Mouse (Mus musculus): ENCODE measurements around the gene Rab5c. TPM values are rescaled to one million over a fixed set of nuclear protein-coding genes. Genes with fewer than 3 reads are reported as not detected.

Gene Rab5c
- total and polyA plus RNA-seq, 3 experiments = 121 to 156 (median 150) TPM

DNA sequence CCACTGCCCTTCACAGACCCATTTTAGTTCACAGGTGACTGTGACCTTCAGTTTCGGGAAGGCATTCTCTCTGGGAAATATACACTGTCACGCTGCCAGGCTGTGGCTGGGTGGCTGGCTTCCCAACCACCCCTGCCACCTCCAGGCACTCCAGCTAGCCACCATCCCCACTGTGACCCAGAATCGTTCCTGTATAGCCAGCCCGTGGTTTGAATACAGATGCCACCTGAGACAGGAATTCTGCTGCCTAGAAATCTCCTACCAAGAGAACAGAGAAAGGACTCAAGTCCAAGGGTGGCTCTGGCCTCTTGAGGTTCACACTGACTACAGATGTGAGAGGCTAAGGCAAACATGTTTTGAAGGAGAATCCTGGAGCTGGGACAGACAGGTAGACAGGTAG lies 19.1 kb downstream of the Rab5c start:
- no peak overlapping the region for H3K27ac ChIP-seq (ENCODE audit: insufficient read depth, low read depth)
- dilution Hi-C loops (cut with MboI; ENCODE audit: extremely low pct_ligation_motif_present, extremely low pct_unique_long_range_greater_than_20kb, low sequenced_read_pairs) (no loop called here), in situ Hi-C loops (cut with MboI; ENCODE audit: low pct_ligation_motif_present, low pct_unique_long_range_greater_than_20kb, low sequenced_read_pairs) (no loop called here)
- H3K9me3 ChIP-seq (replicated peaks; ENCODE audit: low read length) = no peaks in the 10 kb centered on the region
- H3K9ac ChIP-seq (ENCODE audit: insufficient read depth, low read depth) = no peak overlapping the region
- peaks cover 8 to 38% of the 10 kb centered on the region in 2 experiments for H3K4me1 ChIP-seq (ENCODE audit: control insufficient read depth in 1 of 2, insufficient read depth in 2 of 2)
- H3K36me3 ChIP-seq (replicated peaks in 1 of 2; ENCODE audit: control insufficient read depth in 1 of 2, insufficient read depth in 1 of 2, low read length in 1 of 2) = peaks cover 54 to 93% of the 10 kb centered on the region in 2 experiments
- no peaks in the 10 kb centered on the region for H3K27me3 ChIP-seq (replicated peaks)
- peaks cover 29% of the 10 kb centered on the region for H3K79me2 ChIP-seq (replicated peaks; ENCODE audit: control insufficient read depth, extremely low read depth, insufficient read depth, poor library complexity, severe bottlenecking)
- H3K4me3 ChIP-seq (replicated peaks in 1 of 3; ENCODE audit: low read depth in 2 of 3, low read length in 2 of 3, poor library complexity in 1 of 3) = no peak overlapping the region
- DNase-seq (ENCODE audit: extremely low read depth) = no peak
- no peak for TF ChIP-seq BHLHE40 (IDR thresholded peaks at IDR 0.05; ENCODE audit: low read depth, low read length)
- TF ChIP-seq MEF2A (IDR thresholded peaks at IDR 0.05; ENCODE audit: borderline replicate concordance, low read depth, low read length) = no peak
- no peak for TF ChIP-seq SMC3 (IDR thresholded peaks at IDR 0.05; ENCODE audit: low read depth, low read length)
- no peak for TF ChIP-seq NRF1 (IDR thresholded peaks at IDR 0.05; ENCODE audit: low read depth, low read length)
- no peak for TF ChIP-seq E2F4 (IDR thresholded peaks at IDR 0.05; ENCODE audit: insufficient replicate concordance, low read depth, low read length)
- TF ChIP-seq CHD1 (IDR thresholded peaks at IDR 0.05; ENCODE audit: low read depth, low read length) = no peak
- no peak overlapping the region for H3K4me2 ChIP-seq (ENCODE audit: insufficient read depth, low read depth, poor library complexity, severe bottlenecking)

GRCm38 (mm10) chr11:100718462-100718861 lies 19.6 kb downstream of the Rab5c start:
- Histone ChIP-seq H3K36me3 (replicated peaks in 1 of 2; ENCODE audit: control insufficient read depth in 1 of 2, insufficient read depth in 1 of 2, low read length in 1 of 2) (peaks cover 56 to 97% of the 10 kb centered on the region in 2 experiments), H3K27ac (ENCODE audit: insufficient read depth, low read depth) (no peak overlapping the region), H3K9me3 (replicated peaks; ENCODE audit: low read length) (no peaks in the 10 kb centered on the region), H3K9ac (ENCODE audit: insufficient read depth, low read depth) (no peak overlapping the region), H3K4me3 (replicated peaks in 1 of 3; ENCODE audit: low read depth in 2 of 3, low read length in 2 of 3, poor library complexity in 1 of 3) (no peak overlapping the region), H3K4me1 (ENCODE audit: control insufficient read depth in 1 of 2, insufficient read depth in 2 of 2) (peaks cover 8 to 36% of the 10 kb centered on the region in 2 experiments), H3K27me3 (replicated peaks) (no peaks in the 10 kb centered on the region), H3K4me2 (ENCODE audit: insufficient read depth, low read depth, poor library complexity, severe bottlenecking) (no peak overlapping the region), H3K79me2 (replicated peaks; ENCODE audit: control insufficient read depth, extremely low read depth, insufficient read depth, poor library complexity, severe bottlenecking) (peaks cover 27% of the 10 kb centered on the region)
- no peak for DNase-seq (ENCODE audit: extremely low read depth)
- TF ChIP-seq GABPA (IDR thresholded peaks at IDR 0.05; ENCODE audit: insufficient replicate concordance, low read depth, low read length) (no peak), CTCF (conservative IDR thresholded peaks at IDR 0.05 in 1 of 2, IDR thresholded peaks at IDR 0.05 in 1 of 2; ENCODE audit: low read depth in 2 of 2, low read length in 2 of 2) (no peak), CHD1 (IDR thresholded peaks at IDR 0.05; ENCODE audit: low read depth, low read length) (no peak), POLR2AphosphoS2 (IDR thresholded peaks at IDR 0.05; ENCODE audit: low read depth, low read length) (no peak), IRF4 (IDR thresholded peaks at IDR 0.05; ENCODE audit: low read depth, low read length) (no peak), BHLHE40 (IDR thresholded peaks at IDR 0.05; ENCODE audit: low read depth, low read length) (no peak), TCF12 (IDR thresholded peaks at IDR 0.05; ENCODE audit: low read depth, low read length) (no peak), CHD2 (IDR thresholded peaks at IDR 0.05; ENCODE audit: low read length) (no peak), RAD21 (IDR thresholded peaks at IDR 0.05; ENCODE audit: low read depth, low read length) (no peak), JUND (conservative IDR thresholded peaks at IDR 0.05; ENCODE audit: low read depth, low read length) (no peak), ZMIZ1 (IDR thresholded peaks at IDR 0.05; ENCODE audit: low read depth, low read length) (no peak), MAX (IDR thresholded peaks at IDR 0.05; ENCODE audit: low read length) (no peak), POLR2A (IDR thresholded peaks at IDR 0.05; ENCODE audit: low read depth, low read length) (no peak), MYC (IDR thresholded peaks at IDR 0.05; ENCODE audit: low read depth, low read length) (no peak), ZNF384 (IDR thresholded peaks at IDR 0.05; ENCODE audit: low read depth, low read length) (no peak), MXI1 (IDR thresholded peaks at IDR 0.05; ENCODE audit: low read depth, low read length) (no peak), ETS1 (conservative IDR thresholded peaks at IDR 0.05; ENCODE audit: low read depth, low read length) (no peak)
- dilution Hi-C loops (cut with MboI; ENCODE audit: extremely low pct_ligation_motif_present, extremely low pct_unique_long_range_greater_than_20kb, low sequenced_read_pairs) (no loop called here), in situ Hi-C loops (cut with MboI; ENCODE audit: low pct_ligation_motif_present, low pct_unique_long_range_greater_than_20kb, low sequenced_read_pairs) (no loop called here)
